In genomic region chr2:20899301-20899700, GRCm38 (mm10) we compare ENCODE assay signal across 8 mouse cellular contexts.
DNase-seq lines count a peak whose midpoint lies in the region; ATAC-seq lines count a peak whose summit lies in the region.

No protein-coding gene starts in this region.

- peak; percentile 42; the same call in 1 of the 2 replicates for ATAC-seq in frontal cortex, adult (ENCODE audit: low TSS enrichment)
- peak; percentile 70 for ATAC-seq in heart, embryonic 16.5 days (replicated peaks; ENCODE audit: extremely low read depth, insufficient read depth, low FRiP score)
- no peak; the same call in 1 of the 2 replicates for ATAC-seq in midbrain, embryonic 15.5 days (replicated peaks)

- H3K36me3 ChIP-seq in heart, embryonic 16.5 days (ENCODE audit: control insufficient read depth, insufficient read depth), result 0 out of 2 replicates have a peak, but pooled peaks cover 2% of the 10 kb centered on the region
- H3K36me3 ChIP-seq in megakaryocyte, embryonic 14.5 days (replicated peaks; ENCODE audit: low read length), result peaks cover 14% of the 10 kb centered on the region
- no peaks in the 10 kb centered on the region for H3K36me3 ChIP-seq in midbrain, embryonic 15.5 days (replicated peaks)

- 21% methylated on average over 9 of the region's 9 CpGs for WGBS in heart, embryonic 16.5 days
- WGBS in midbrain, embryonic 15.5 days, result 77% methylated on average over 9 of the region's 9 CpGs

- no peak for DNase-seq in frontal cortex, postnatal 10 days (ENCODE audit: low spot score in 2 of 2)
- DNase-seq in A20 (ENCODE audit: low read depth, low spot score), result peak; percentile 59
- no peak for DNase-seq in cerebellum, postnatal 10 days
- DNase-seq in layer of hippocampus, adult 11-12 months (ENCODE audit: low spot score), result no peak

- no peaks in the 10 kb centered on the region for H3K27me3 ChIP-seq in heart, embryonic 16.5 days (ENCODE audit: control insufficient read depth, insufficient read depth, low read length)
- H3K27me3 ChIP-seq in megakaryocyte, embryonic 14.5 days (replicated peaks), result no peaks in the 10 kb centered on the region
- no peaks in the 10 kb centered on the region for H3K27me3 ChIP-seq in midbrain, embryonic 15.5 days (replicated peaks)

- H3K4me1 ChIP-seq in heart, embryonic 16.5 days (ENCODE audit: control insufficient read depth, insufficient read depth, low read length), result peaks cover 9% of the 10 kb centered on the region
- H3K4me1 ChIP-seq in megakaryocyte, embryonic 14.5 days, result peaks cover 33% of the 10 kb centered on the region
- peaks cover 10% of the 10 kb centered on the region for H3K4me1 ChIP-seq in midbrain, embryonic 15.5 days

- peak overlapping the region; percentile 41; the same call in 1 of the 2 replicates for H3K9ac ChIP-seq in heart, embryonic 16.5 days (ENCODE audit: low read length)
- no peak overlapping the region for H3K9ac ChIP-seq in midbrain, embryonic 15.5 days

- H3K9me3 ChIP-seq in heart, embryonic 16.5 days (replicated peaks; ENCODE audit: control insufficient read depth, low read length), result no peaks in the 10 kb centered on the region
- no peaks in the 10 kb centered on the region for H3K9me3 ChIP-seq in megakaryocyte, embryonic 14.5 days
- H3K9me3 ChIP-seq in midbrain, embryonic 15.5 days, result no peaks in the 10 kb centered on the region

- peak overlapping the region; percentile 26; the same call in 1 of the 2 replicates for H3K4me3 ChIP-seq in heart, embryonic 16.5 days (ENCODE audit: low read length)
- peak overlapping the region; percentile 88 for H3K4me3 ChIP-seq in megakaryocyte, embryonic 14.5 days (replicated peaks)
- no peak overlapping the region for H3K4me3 ChIP-seq in midbrain, embryonic 15.5 days

- peak overlapping the region; percentile 53 for H3K27ac ChIP-seq in heart, embryonic 16.5 days (ENCODE audit: low read length)
- no peak overlapping the region for H3K27ac ChIP-seq in midbrain, embryonic 15.5 days

- peak overlapping the region; percentile 60 for H3K4me2 ChIP-seq in heart, embryonic 16.5 days (ENCODE audit: low read depth, low read length)
- no peak overlapping the region for H3K4me2 ChIP-seq in midbrain, embryonic 15.5 days
